Mouse (Mus musculus): ENCODE data around the gene Serinc1.

Gene Serinc1

DNA sequence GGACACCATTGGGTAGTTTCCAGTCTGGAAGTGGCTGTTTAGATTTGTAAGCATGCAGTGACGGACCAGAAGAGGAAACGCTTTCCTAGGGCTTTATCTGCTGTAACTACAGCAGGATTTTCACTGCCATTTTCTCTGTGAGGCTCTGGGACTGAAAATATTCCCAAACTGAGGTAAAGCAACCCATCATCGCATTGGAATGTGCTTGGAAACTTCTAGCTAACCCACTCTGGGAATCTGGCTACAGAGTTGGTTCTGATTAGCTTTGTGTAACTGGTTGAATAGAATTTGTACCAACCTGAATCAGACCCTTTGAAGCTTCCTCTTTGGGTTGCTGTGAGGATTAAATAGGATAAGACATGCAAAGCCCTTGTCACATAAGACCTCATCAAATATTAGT lies 47.6 kb downstream of the Serinc1 start:
- no peak for DNase-seq

DNA sequence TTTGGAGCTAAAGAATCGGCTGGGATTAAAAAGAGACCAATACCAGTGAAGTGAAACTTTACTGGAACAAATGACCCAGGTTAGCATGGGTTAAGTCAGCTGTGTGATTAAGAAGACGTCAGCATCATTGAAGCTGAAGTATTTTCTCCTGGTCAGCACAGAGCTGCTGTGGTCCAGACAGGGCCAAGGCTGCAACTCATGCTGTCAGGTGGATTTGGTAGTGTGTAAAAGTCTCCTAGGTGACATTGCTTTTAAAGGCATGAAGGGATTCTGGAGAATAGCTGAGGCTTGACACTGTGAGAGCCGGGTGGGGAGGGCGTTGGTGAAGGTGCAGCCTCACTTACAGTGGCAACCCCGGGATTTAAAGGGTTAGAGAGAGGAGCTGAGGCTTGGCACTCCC lies 50.6 kb downstream of the Serinc1 start:
- DNase-seq = no peak

- no peak for DNase-seq
These were observed 55.0 kb downstream of the Serinc1 start for GRCm38 (mm10) chr10:57477121-57477843.
